Mouse (Mus musculus) embryo, embryonic 9.5 days (tissue): ENCODE data around the gene Recql.
"Not testable (repeated sequence)": the region's sequence is repeated elsewhere in the genome, so short reads cannot be mapped to it uniquely, and the experiment has no call there.

Experiments used
- DNase-seq: peaks from one replicate; pipeline ENCODE4 v3.0.0-alpha.2; 2017; ENCODE audit errors: extremely low spot score

Recql gene

DNA sequence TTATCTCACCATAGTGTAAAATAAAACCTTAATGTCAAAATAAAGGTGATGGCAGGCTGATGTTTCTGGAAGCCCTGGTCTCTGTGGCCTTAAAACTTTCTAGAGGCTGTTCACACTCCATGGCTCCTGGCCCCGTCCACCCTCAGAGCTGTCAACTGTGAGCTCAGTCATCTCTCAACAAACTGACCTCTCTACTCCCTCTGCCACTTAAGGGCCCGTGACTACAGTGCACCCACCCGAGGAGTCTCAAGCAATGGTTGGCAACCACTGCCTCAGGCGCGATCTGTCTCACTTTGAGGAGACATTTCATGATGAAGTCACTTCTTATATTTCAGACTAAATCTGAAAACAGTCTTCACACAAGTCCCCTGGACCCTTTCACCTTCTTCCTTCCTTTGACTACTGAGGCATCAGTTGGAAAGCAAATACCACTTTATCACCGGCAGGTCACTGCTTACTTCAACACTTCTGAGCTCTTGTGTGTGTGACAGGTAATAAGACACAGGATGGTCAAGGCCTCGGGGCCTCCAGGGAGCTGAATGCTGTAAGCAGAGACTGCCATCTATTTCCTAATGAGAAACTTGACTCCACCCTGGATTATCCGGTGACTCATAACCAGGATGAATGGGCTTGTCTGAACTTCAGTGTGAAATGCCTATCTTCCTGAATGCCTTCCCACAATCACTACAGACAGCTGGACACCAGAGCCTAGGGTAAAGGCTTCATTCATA, 21.0 kb downstream of the Recql start:
- DNase-seq, result no peak

DNA sequence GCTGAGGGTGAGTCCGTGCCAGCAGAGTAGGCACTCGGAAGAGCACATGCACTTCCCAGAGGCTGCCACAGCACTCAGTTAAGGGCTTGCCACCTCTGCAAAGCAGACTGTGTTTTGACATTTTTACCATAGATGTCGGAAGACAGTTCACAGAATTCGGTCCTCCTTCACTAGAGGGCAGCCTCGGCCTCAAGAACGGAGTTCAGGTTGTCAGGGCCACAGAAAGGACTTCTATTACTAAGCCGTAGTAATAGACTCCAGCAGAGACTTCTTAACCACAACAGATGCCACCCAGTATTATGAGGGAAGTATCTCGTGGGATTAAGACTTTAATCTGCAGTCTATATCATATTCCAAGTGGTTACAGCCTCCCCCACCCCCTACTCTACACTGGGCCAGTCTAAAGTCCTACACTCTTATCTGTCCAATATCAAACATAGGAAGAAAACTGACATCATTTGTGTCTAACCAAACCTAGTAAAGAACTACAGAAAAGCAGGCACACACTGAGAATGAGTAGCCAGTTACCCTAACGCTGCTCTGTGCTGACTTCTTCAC, 23.8 kb downstream of the Recql start:
- no peak for DNase-seq

DNA sequence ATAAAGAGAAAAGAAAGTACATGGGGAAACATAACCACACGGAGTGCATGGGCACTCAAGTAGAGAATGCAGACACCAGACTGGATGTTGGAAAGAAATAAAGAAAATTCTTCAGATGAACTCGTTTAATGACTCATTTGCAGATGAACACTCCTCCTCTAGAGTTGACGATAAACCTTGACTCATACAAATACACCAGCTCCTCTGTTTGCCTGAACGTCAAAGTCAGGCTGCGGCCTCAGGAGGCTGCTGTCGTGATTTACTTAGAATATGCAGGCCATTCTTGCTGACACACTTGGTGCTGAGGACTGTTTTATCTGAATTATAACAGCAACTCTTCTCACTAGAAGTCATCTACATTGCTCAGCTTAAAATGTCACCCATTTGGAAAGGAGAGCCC, 24.9 kb downstream of the Recql start:
- DNase-seq, result no peak

DNA sequence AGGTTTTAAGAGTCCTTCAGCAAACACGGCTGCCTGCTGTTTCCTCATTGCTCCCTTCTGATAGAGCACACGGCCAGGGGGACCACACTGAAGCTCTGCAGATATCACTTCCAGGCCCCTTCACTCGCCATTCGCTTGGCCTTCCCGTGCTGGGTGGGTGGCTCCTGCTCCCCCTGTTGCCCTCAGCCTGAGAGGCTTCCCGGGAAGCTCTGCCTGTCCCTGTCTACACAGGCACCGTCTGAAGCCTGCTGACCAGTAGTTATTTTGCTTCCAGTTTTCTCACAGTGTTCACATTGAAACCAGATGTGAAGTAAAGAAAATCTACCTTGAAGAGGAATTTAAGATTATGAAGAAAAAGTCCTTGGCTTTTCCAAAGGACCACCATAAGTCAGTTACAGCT, 29.8 kb downstream of the Recql start:
- no peak for DNase-seq

DNA sequence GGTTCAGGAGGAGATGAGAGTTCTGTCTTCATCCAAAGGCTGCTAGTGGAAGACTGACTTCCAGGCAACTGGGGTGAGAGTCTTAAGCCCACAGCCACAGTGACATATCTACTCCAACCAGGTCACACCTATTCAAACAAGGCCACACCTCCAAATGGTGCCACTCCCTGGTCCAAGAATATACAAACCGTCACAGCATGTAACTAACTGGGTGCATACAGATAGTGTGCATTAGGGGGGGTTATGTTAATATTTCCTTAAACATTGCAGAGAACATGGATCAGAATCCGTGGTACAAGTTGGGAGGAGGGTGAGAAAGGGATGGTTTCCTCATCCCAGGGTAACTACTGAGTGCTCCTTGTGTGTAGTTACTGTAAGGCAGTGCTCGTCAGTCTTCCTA, 34.8 kb downstream of the Recql start:
- not testable (repeated sequence) for DNase-seq

DNA sequence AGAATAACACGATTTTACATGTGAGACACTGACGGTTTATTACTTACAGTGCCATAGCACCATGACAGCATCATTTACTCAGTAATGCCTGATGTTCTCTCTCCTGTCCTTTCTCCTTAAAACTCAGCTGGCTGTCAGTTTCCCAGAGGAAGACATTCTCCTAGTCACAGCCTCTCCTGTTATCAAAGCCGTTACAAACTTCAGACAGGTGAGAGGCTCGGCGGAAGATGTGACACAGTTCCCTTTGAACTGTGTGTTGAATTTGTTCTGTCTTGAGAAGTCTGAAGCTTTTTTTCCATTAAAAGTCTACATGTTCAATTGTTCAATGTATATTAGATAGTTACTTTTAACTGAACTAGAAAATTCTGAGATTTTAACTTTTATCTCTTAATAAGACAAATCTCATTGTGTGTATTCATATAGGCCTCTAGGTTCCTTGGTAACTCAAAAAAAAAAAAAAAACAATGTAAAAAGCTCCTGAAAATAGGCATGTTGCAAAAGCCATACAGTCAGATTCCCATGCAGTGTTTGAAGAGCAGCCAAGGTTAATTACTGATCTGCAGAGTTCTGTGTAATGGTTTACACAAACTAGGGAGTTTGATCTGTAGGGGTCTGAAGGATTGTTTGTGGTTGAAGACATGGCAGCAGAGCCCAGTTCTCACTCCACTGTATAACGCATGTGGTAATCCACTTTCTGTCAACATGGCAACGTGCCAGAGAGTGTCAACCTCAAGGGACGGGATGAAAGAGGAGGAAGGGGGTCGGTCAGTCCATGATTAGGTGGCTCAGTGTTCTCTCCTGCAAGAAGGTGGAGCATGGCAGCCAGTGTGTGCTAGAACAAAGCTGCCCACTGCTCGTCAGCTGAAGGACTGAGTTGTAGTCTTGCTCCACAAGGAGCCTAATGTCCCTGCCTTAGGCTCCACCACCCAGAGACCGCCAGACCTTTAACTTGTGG, 39.2 kb downstream of the Recql start:
- DNase-seq, result no peak

DNA sequence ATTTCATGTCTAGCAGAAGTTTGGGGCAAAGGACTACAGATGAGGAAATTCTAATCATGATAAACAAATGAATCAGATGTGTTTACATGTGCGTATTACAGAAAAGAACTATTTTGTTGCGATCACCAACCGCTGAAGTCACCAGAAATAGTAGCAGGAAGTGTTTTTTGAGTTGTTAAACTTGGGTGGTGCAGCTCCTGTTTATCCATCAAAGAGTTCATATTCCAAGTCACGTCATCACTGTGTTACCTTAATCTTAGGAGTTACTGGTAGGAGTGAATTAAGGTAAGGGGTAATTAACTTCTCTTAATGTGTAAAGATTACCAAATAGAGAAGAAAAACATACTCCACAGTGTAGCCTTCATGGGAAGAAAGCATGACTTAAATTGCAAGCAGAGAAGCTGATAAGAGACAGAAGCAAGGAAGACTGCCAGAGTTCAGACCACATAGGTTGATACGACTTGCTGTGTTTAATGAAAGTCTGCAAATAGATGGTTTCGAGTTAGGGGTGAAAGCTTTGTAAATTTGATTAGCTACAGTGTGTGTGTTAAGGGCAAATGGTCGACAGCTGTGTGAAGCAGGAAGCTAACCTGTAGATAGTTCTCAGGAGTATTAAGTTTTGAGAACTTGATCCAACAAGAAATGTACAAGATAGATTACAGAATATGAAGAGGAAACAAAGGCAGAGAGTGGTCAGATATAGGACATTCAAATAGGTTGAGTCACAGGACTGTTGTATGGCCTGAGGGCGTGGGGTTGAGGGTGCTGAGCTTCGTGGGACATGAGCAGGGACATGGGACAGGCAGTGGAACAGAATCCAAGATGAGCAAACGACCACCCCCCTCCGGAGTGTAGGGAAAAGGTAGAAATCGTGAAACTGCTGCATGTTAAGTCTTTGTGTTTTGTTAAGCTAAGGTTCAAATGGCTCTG, 40.4 kb downstream of the Recql start:
- DNase-seq, result no peak

DNA sequence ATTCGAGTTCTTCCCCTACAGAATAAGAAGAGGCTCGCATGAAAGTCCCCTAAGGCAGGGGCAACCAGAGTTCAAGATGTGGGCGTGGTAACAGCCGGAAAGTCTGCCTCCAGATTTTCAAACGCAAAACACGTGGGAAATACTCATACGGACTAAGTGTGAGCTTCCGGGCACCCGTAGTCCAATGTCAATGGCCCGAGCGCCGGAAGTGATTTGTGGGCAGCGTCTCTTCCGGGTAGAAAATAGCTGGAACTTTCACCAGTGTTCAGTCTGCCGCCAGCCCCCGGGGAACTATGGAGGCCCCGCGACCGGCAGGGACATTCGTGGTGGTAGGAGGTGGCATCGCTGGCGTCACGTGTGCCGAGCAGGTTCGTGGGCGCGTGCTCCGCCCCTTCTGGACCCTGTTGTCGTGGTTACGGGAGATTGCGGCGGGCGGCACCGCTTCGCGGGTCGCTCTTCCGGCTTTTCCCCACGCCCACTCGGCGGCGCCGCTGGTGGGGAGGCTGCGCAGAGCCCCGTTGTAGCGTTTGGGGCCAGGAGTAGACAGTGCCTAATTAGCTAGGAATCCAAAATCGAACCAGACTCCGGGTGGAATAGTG, 41.3 kb downstream of the Recql start, which contains the start of gene Pyroxd1:
TSS of gene Pyroxd1 (plus strand) at position 215 of the 599 bp plus-strand sequence.
- DNase-seq, result peak; percentile 89

DNA sequence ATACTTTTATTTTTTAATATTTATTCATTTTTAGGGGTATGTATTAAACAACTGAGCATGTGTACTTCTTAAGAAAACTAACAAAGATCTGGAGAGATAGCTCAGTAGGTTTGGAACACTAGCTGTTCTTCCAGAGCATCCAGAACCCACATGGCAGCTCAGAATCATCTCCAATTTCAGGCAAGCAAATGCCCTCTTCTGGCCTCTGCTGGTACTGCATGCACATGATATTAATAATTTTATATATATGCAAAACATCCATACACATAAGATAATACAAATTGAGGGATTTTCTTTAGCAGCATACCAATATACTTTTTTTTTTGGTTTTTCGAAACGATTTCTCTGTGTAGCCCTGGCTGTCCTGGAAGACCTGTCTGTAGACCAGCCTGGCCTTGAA, 43.3 kb downstream of the Recql start:
- DNase-seq, result peak; percentile 37

DNA sequence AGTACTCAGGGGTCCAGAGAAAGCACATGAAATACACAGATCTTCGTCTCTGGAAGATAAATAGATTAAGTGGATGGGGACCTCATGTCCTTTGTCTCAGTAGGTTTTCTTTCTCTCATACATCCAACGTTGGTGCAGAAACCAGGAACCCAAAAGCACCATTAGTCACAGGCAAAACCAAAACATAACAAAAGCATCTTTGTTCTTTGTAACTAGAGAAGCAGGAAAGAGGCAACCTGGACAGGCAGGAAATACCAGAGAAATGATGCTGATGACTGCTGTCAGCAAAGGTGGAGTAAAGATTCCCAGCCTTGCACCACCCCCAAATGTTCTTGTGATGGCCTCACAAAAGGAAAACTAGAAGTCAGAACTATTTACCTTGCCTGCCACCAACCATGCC, 47.3 kb downstream of the Recql start:
- DNase-seq, result no peak

DNA sequence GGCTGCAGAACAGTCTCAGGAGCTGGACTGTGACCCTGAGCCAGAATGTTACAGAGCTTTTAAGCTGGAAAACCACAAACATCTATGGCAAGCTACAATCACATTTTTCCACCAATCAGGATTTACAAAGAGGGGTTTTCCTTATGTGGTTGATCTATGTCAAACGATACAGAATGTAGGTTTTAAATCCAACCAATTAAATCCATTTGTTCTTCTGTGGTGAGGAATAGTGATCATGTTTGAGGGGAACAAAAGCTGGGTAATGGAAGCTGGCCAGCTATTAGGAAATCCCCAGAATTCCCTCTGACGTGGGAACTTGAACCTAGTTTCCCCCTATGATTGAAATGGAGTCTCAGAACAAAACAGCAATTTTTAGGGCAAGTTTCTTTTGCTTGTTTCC, 47.9 kb downstream of the Recql start:
- DNase-seq, result no peak

DNA sequence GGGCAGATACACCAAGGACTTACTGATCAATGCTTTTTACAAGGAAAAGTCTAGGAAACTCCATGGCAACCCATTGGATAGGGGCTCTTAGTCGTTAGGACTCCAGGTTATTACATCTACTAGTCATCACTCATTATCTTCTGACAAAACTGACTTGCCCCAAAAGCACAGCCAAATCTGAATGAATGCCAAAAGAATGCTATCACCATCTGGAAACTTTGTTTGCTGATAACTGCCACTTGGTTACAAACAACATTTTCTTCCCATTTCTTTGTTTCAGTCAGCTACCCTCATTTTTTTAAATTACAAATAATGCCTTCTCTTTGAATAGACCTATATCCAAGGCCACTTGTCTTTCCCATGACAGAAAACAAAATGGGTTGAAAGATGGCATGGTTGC, 57.7 kb downstream of the Recql start:
- DNase-seq, result no peak

DNA sequence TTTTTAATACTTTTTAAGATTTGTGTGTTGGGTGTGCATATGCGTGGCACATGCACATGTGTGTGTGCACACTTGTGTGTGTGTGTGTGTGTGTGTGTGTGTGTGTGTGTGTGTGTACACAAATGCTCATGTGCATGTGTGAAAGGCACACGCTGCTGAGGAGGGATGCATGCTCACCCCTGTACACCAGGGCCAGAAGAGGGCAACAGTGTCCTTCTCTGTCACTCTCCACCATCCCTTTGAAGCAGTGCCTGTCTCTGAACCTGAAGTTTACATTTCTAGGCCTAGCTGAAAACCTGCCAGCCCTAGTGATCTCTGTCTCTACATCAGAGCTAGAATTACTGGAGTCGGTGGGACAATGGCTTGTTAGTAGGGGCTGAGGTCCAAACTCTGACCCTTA, 60.3 kb downstream of the Recql start:
- DNase-seq, result no peak

DNA sequence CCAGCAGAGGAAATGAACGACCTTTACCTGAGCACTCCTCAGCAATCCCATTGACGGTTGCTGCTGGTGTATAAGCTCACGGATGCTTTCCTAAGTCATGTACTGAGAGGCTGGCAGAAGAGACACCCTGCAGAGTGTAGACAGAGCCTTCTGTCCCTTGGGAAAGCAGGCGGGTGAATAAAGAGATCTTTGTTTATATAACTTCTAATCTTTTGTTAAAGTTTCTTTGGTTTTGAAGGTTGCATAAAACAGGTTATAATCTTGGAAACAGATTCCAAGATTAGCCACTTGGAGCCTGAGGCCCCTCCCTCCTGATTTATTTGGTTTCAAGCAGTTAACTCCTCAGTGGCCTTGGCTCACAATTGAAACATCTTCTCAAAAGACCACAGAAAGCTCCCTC, 64.0 kb downstream of the Recql start, which contains the start of gene Slco1a5:
TSS of gene Slco1a5 (minus strand) at position 101 of the 400 bp plus-strand sequence.
- DNase-seq, result no peak

DNA sequence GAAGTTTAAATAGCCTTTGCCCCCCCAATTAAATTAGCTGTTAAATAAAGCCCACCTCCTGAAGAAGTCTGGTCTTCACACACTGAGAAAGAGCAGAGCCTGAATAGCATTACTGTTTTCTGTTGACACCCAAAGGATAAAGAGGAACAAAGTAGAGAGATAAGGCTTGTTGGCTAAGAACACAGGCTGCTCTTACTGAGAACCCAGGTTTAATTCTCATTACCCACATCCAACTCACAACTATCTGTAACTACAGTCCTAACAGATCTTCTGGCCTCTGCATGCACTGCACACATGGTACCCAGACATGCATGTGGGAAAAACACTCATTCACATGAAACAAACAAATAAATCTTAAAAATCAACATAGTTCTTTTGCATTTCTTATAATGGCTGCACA, 69.8 kb downstream of the Recql start:
- no peak for DNase-seq

DNA sequence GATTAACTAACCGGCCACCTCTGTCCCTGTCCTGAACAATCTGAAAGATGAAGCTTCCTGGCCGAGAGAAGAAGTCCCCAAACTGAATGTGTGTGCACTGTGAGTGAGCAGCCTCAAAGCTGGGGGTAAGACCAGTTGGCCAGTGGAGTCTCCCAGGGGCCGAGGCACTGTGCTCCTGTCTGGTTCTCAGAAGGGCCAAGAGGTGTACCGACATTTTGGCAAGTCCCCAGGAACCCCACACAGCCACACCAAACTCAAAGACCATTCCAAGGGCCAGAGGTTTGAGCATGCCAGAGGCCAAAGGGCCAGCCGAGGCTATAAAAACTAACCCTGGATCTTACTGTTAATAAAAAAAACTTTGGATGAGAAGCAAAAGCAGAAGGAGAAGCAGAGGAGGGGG, 72.6 kb downstream of the Recql start:
- no peak for DNase-seq

DNA sequence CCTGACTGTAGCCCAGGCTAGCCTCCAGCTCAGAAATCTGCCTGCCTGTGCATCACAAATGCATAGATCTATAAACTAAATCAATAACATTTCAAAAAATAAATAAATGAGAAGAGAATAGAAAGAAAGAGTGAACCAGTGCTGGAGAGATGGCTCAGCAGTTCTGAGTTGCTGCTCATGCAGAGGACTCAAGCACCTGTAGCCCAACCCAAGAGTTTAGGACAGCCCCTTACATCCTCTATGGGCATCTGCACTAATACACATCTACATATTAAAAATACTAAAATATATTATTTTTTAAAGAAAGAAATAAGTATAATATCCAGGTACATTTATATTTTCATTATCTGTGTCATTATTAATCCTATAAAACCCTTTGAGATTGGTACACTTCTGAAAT, 81.8 kb downstream of the Recql start:
- DNase-seq, result no peak
